Mouse (Mus musculus) heart, embryonic 15.5 days (tissue): ENCODE measurements around the gene Cct4. TPM values are rescaled to one million over a fixed set of nuclear protein-coding genes. Genes with fewer than 3 reads are reported as not detected.
A peak's percentile ranks its signal among the peaks of the same experiment; 100 is the strongest.

Experiments
- ATAC-seq: fragments of 200-750 bp; cut with Nextera tagmentation; replicated peaks from 2 replicates; pipeline ENCODE4 v1.8.0; 2017; ENCODE audit warnings: low read depth, moderate TSS enrichment; ENCODE audit not compliant: insufficient number of reproducible peaks, insufficient read depth, low FRiP score
- H3K27ac ChIP-seq: fragments of 300-500 bp; sonication (generic); 2 replicates; pipeline ENCODE4 v1.5.1; 2015; ENCODE audit warnings: mild to moderate bottlenecking, inconsistent platforms
- H3K27me3 ChIP-seq: fragments of 300-500 bp; sonication (generic); 2 replicates; pipeline ENCODE4 v1.6.1; 2015; ENCODE audit warnings: inconsistent platforms
- H3K36me3 ChIP-seq: fragments of 300-500 bp; sonication (generic); 2 replicates; pipeline ENCODE4 v1.6.1; 2015; ENCODE audit warnings: mild to moderate bottlenecking, inconsistent platforms
- H3K4me1 ChIP-seq: fragments of 300-500 bp; sonication (generic); replicated peaks from 2 replicates; pipeline ENCODE4 v1.6.1; 2015; ENCODE audit warnings: inconsistent platforms
- H3K4me2 ChIP-seq: fragments of 300-500 bp; sonication (generic); 2 replicates; pipeline ENCODE4 v1.6.1; 2015; ENCODE audit warnings: inconsistent platforms, mild to moderate bottlenecking, moderate library complexity
- H3K4me3 ChIP-seq: fragments of 300-500 bp; sonication (generic); 2 replicates; pipeline ENCODE4 v1.5.1; 2015; ENCODE audit warnings: mild to moderate bottlenecking, inconsistent platforms
- H3K9ac ChIP-seq: fragments of 300-500 bp; sonication (generic); 2 replicates; pipeline ENCODE4 v1.6.1; 2015; ENCODE audit warnings: mild to moderate bottlenecking, inconsistent platforms
- H3K9me3 ChIP-seq: fragments of 300-500 bp; sonication (generic); replicated peaks from 2 replicates; pipeline ENCODE4 v1.6.1; 2016; ENCODE audit warnings: inconsistent platforms
- WGBS: fragments of 180-500 bp; shearing (Covaris S2); methylation state at CpG from one replicate; pipeline ENCODE4 v1.1.7; 2015; ENCODE audit warnings: mixed read lengths; 5-methylcytosine and 5-hydroxymethylcytosine counted together
- polyA plus RNA-seq: library from polyadenylated mRNA; unstranded; fragments of >200 nt; fragmentation: Nextera tagmentation; extraction: Ambion mirVana; gene quantifications from 2 replicates; pipeline ENCODE4 v1.2.1, GENCODE M21; 2015

Gene Cct4
- polyA plus RNA-seq, result 184 and 191 TPM in 2 replicates

- peaks cover 12% of the 10 kb centered on the region for H3K4me1 ChIP-seq
- ATAC-seq, result peak; percentile 98
- H3K27ac ChIP-seq, result peak within 1 kb of the TSS; percentile 89
- H3K9ac ChIP-seq, result peak within 1 kb of the TSS; percentile 92
- H3K9me3 ChIP-seq, result no peaks in the 10 kb centered on the region
- peaks cover 23% of the 10 kb centered on the region for H3K36me3 ChIP-seq
- peak within 1 kb of the TSS; percentile 95 for H3K4me3 ChIP-seq
- peak within 1 kb of the TSS; percentile 88 for H3K4me2 ChIP-seq
- no peaks in the 10 kb centered on the region for H3K27me3 ChIP-seq
- under 1% methylated on average over 66 of the region's 66 CpGs for WGBS
Measured at GRCm38 (mm10) chr11:22990393-22991126, at the start of gene Cct4. Gene Cct4, plus strand, starts transcription at chr11:22990519.

DNA sequence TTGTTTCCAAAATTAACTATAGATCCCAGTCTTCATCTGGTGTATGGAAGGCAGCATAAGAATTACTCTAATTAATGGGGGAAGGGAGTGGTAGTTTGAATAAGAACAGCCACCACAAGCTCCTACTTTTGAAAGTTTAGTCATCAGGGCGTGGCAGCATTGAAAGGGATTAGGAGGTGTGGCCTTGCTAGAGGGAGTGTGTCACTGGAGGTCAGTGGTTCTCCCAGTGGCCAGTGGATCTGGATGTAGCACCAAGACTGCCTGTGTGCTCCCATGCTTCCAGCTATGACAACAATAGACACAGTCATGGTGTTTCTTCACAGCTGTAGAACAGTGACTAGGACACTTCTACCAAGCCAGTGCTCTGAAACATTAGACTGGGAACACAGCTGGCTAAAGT lies 41.2 kb upstream of the Cct4 start:
- no peaks in the 10 kb centered on the region for H3K9me3 ChIP-seq
- H3K4me3 ChIP-seq, result no peak overlapping the region
- no peaks in the 10 kb centered on the region for H3K4me1 ChIP-seq
- H3K27me3 ChIP-seq, result no peaks in the 10 kb centered on the region
- 78% methylated on average over 1 of the region's 1 CpGs for whole genome bisulfite sequencing
- no peak for ATAC-seq
- no peak overlapping the region for H3K9ac ChIP-seq
- no peaks in the 10 kb centered on the region for H3K36me3 ChIP-seq
- H3K27ac ChIP-seq, result no peak overlapping the region
- H3K4me2 ChIP-seq, result no peak overlapping the region

- H3K9ac ChIP-seq, result no peak overlapping the region
- H3K4me2 ChIP-seq, result no peak overlapping the region
- no peaks in the 10 kb centered on the region for H3K4me1 ChIP-seq
- H3K27me3 ChIP-seq, result no peaks in the 10 kb centered on the region
- no peaks in the 10 kb centered on the region for H3K9me3 ChIP-seq
- H3K4me3 ChIP-seq, result no peak overlapping the region
- H3K27ac ChIP-seq, result no peak overlapping the region
- no peaks in the 10 kb centered on the region for H3K36me3 ChIP-seq
- WGBS, result 85% methylated on average over 6 of the region's 6 CpGs
- ATAC-seq, result no peak
Measured at GRCm38 (mm10) chr11:22950131-22950530, 40.2 kb upstream of the Cct4 start.

- WGBS, result 86% methylated on average over 7 of the region's 7 CpGs
- Histone ChIP-seq H3K36me3 (peaks cover 3% of the 10 kb centered on the region; the same call in 1 of the 2 replicates), H3K27ac (no peak overlapping the region), H3K4me1 (no peaks in the 10 kb centered on the region), H3K4me2 (no peak overlapping the region), H3K9me3 (no peaks in the 10 kb centered on the region), H3K4me3 (no peak overlapping the region), H3K27me3 (no peaks in the 10 kb centered on the region), H3K9ac (no peak overlapping the region)
- ATAC-seq, result no peak
Measured at GRCm38 (mm10) chr11:22952668-22953067, 37.7 kb upstream of the Cct4 start.

GRCm38 (mm10) chr11:22956346-22956745 lies 34.0 kb upstream of the Cct4 start:
- H3K9ac ChIP-seq, result no peak overlapping the region
- H3K4me2 ChIP-seq, result no peak overlapping the region
- no peak overlapping the region for H3K4me3 ChIP-seq
- no peaks in the 10 kb centered on the region for H3K9me3 ChIP-seq
- peaks cover 3% of the 10 kb centered on the region; the same call in 1 of the 2 replicates for H3K36me3 ChIP-seq
- ATAC-seq, result no peak
- H3K4me1 ChIP-seq, result no peaks in the 10 kb centered on the region
- H3K27me3 ChIP-seq, result no peaks in the 10 kb centered on the region
- no peak overlapping the region for H3K27ac ChIP-seq
- 94% methylated on average over 6 of the region's 6 CpGs for WGBS

GRCm38 (mm10) chr11:22956830-22957229 lies 33.5 kb upstream of the Cct4 start:
- no peaks in the 10 kb centered on the region for H3K9me3 ChIP-seq
- H3K27me3 ChIP-seq, result no peaks in the 10 kb centered on the region
- H3K9ac ChIP-seq, result no peak overlapping the region
- no peak overlapping the region for H3K4me2 ChIP-seq
- peaks cover 3% of the 10 kb centered on the region; the same call in 1 of the 2 replicates for H3K36me3 ChIP-seq
- H3K4me3 ChIP-seq, result no peak overlapping the region
- H3K4me1 ChIP-seq, result no peaks in the 10 kb centered on the region
- no peak overlapping the region for H3K27ac ChIP-seq
- peak; percentile 67; the same call in 1 of the 2 replicates for ATAC-seq
- 71% methylated on average over 4 of the region's 4 CpGs for WGBS

GRCm38 (mm10) chr11:22957791-22958374 lies 32.4 kb upstream of the Cct4 start:
- H3K4me3 ChIP-seq, result no peak overlapping the region
- H3K27ac ChIP-seq, result no peak overlapping the region
- H3K9me3 ChIP-seq, result no peaks in the 10 kb centered on the region
- peaks cover 3% of the 10 kb centered on the region; the same call in 1 of the 2 replicates for H3K36me3 ChIP-seq
- no peaks in the 10 kb centered on the region for H3K27me3 ChIP-seq
- no peak for ATAC-seq
- H3K4me1 ChIP-seq, result no peaks in the 10 kb centered on the region
- no peak overlapping the region for H3K9ac ChIP-seq
- WGBS, result 89% methylated on average over 4 of the region's 4 CpGs
- no peak overlapping the region for H3K4me2 ChIP-seq

- Histone ChIP-seq H3K27me3 (no peaks in the 10 kb centered on the region), H3K9ac (no peak overlapping the region), H3K4me3 (no peak overlapping the region), H3K4me1 (0 out of 2 replicates have a peak, but pooled peaks cover 2% of the 10 kb centered on the region), H3K27ac (no peak overlapping the region), H3K4me2 (no peak overlapping the region), H3K9me3 (peaks cover 6% of the 10 kb centered on the region; the same call in 1 of the 2 replicates), H3K36me3 (0 out of 2 replicates have a peak, but pooled peaks cover 6% of the 10 kb centered on the region)
- ATAC-seq, result no peak
- 86% methylated on average over 1 of the region's 1 CpGs for WGBS
Measured at GRCm38 (mm10) chr11:22962101-22962500, 28.2 kb upstream of the Cct4 start.

DNA sequence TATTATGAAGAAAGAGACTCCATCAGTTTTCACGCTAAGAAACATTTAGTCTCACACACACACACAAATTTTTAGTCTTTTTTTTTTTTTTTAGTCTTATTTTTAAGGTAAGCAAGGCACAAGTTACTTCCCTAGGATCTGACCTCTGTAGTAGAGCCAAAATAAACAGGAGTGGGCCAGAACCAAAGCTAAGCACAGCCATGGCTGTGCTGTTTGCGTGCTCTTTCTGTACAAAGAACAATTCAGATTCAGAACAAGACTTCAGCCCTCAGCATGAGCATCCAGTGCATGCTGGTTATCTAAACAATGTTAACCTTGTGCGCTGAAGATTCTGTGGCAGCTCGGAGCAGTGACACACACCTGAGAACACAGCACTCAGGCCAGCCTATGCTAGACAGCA lies 25.9 kb upstream of the Cct4 start:
- H3K9me3 ChIP-seq, result peaks cover 10% of the 10 kb centered on the region; the same call in 1 of the 2 replicates
- WGBS, result 66% methylated on average over 4 of the region's 4 CpGs
- H3K4me3 ChIP-seq, result no peak overlapping the region
- ATAC-seq, result no peak
- H3K4me1 ChIP-seq, result 0 out of 2 replicates have a peak, but pooled peaks cover 2% of the 10 kb centered on the region
- H3K36me3 ChIP-seq, result peaks cover 15% of the 10 kb centered on the region; the same call in 1 of the 2 replicates
- H3K4me2 ChIP-seq, result no peak overlapping the region
- H3K9ac ChIP-seq, result no peak overlapping the region
- H3K27ac ChIP-seq, result no peak overlapping the region
- H3K27me3 ChIP-seq, result no peaks in the 10 kb centered on the region

DNA sequence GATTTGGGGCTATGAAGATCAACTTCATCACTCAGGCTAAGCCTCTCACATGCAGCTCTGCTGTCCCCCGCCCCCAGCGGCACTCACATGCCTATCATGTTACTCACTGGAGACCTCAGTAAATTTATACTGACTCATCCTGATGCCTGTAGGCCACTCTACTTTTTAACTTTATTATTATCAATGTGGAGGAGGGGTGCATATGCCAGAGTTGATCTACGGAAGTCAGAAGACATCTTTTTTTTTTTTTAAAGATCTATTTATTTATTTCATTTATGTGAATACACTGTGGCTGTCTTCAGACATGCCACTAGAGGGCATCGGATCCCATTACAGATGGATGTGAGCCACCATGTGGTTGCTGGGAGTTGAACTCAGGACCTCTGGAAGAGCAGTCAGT lies 24.8 kb upstream of the Cct4 start:
- Histone ChIP-seq H3K27me3 (no peaks in the 10 kb centered on the region), H3K4me3 (no peak overlapping the region), H3K9ac (no peak overlapping the region), H3K4me1 (0 out of 2 replicates have a peak, but pooled peaks cover 2% of the 10 kb centered on the region), H3K9me3 (peaks cover 10% of the 10 kb centered on the region; the same call in 1 of the 2 replicates), H3K4me2 (no peak overlapping the region), H3K27ac (no peak overlapping the region), H3K36me3 (peaks cover 15% of the 10 kb centered on the region; the same call in 1 of the 2 replicates)
- 75% methylated on average over 4 of the region's 4 CpGs for WGBS
- no peak for ATAC-seq

- H3K4me3 ChIP-seq, result no peak overlapping the region
- H3K27me3 ChIP-seq, result no peaks in the 10 kb centered on the region
- peaks cover 10% of the 10 kb centered on the region; the same call in 1 of the 2 replicates for H3K9me3 ChIP-seq
- peaks cover 19% of the 10 kb centered on the region; the same call in 1 of the 2 replicates for H3K36me3 ChIP-seq
- no peak overlapping the region for H3K4me2 ChIP-seq
- peaks cover 5% of the 10 kb centered on the region; the same call in 1 of the 2 replicates for H3K4me1 ChIP-seq
- 52% methylated on average over 6 of the region's 6 CpGs for whole genome bisulfite sequencing
- no peak overlapping the region for H3K27ac ChIP-seq
- no peak overlapping the region for H3K9ac ChIP-seq
- ATAC-seq, result no peak
Measured at GRCm38 (mm10) chr11:22969486-22969885, 20.8 kb upstream of the Cct4 start.
